Comparison of ENCODE assay signal across 8 mouse cellular contexts in the genomic region with DNA sequence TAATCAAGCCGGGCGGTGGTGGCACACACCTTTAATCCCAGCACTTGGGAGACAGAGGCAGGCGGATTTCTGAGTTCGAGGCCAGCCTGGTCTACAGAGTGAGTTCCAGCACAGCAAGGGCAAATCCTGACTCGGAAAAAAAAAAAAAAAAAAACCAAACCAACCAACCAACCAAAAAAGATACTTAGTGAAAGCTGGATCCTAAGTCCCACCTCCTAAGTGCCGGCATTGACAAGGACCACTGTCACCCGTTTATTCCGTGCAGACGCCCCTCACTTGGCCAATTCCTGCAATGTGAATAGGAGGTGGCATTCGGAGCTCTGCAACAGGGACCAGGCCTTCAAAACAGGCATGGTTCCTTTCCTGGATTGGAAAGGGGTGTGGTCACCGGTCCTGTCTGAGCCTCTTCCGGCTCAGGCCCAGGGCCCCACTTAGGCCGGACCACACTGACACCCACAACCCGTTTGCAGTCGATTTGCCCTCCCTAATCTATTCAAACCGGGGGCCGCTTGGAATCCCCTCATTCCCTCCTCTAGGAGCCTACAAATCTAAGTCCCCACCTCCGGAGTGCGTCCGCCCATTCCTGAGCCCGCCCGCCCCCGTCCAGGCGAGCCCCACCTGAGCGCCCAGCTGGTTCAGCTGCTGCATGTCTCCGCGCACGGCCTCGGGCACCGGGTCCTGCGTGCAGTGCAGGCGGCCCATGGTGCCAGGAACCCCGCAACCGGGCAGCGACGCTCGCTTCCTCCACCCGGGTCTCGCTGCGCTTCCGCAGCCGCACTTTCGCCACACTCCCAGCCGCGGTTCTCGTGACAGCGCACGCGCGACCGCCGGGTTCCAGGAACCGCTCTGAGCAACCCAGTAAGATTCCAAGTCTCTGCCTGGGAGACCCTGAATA. TPM values are rescaled to one million over a fixed set of nuclear protein-coding genes. Genes with fewer than 3 reads are reported as not detected.
DNase-seq lines count a peak whose midpoint lies in the region; ATAC-seq and TF ChIP-seq lines count a peak whose summit lies in the region.

A gene (minus strand): TSS at position 806 of the 895 bp plus-strand sequence.

- H3K27ac ChIP-seq in heart, embryonic 12.5 days (ENCODE audit: poor library complexity, severe bottlenecking) = peak within 1 kb of the TSS; percentile 94
- peak within 1 kb of the TSS; percentile 97 for H3K27ac ChIP-seq in kidney, postnatal 0 days
- peak within 1 kb of the TSS; percentile 59 for H3K27ac ChIP-seq in liver, adult 2 months (replicated peaks; ENCODE audit: insufficient read depth, low read depth, low read length)

- peak within 1 kb of the TSS; percentile 65 for H3K4me2 ChIP-seq in heart, embryonic 12.5 days
- H3K4me2 ChIP-seq in kidney, postnatal 0 days (ENCODE audit: low read length) = peak within 1 kb of the TSS; percentile 70

- peak within 1 kb of the TSS; percentile 96 for H3K9ac ChIP-seq in heart, embryonic 12.5 days
- peak within 1 kb of the TSS; percentile 96 for H3K9ac ChIP-seq in kidney, postnatal 0 days (ENCODE audit: low read depth, low read length)
- H3K9ac ChIP-seq in liver, adult 2 months (ENCODE audit: low read depth, low read length) = peak within 1 kb of the TSS; percentile 96

- peaks cover 13% of the 10 kb centered on the region for H3K36me3 ChIP-seq in C2C12 (ENCODE audit: control insufficient read depth, insufficient read depth)
- peaks cover 15% of the 10 kb centered on the region for H3K36me3 ChIP-seq in erythroblast, embryonic 14.5 days (ENCODE audit: control insufficient read depth)
- peaks cover 21% of the 10 kb centered on the region for H3K36me3 ChIP-seq in heart, embryonic 12.5 days
- peaks cover 14% of the 10 kb centered on the region; the same call in 1 of the 2 replicates for H3K36me3 ChIP-seq in kidney, postnatal 0 days (ENCODE audit: insufficient read depth, low read length)
- peaks cover 7% of the 10 kb centered on the region for H3K36me3 ChIP-seq in liver, adult 2 months (ENCODE audit: control insufficient read depth, insufficient read depth, low read length)

- peak within 1 kb of the TSS; percentile 51 for H3ac ChIP-seq in C2C12 (ENCODE audit: control insufficient read depth, insufficient read length, low read depth)

- 3% methylated on average over 53 of the region's 53 CpGs for WGBS in heart, embryonic 12.5 days
- WGBS in kidney, postnatal 0 days = 5% methylated on average over 53 of the region's 53 CpGs
- WGBS in liver, adult 2 months = 3% methylated on average over 53 of the region's 53 CpGs

- H3K27me3 ChIP-seq in C2C12 (ENCODE audit: control insufficient read depth, insufficient read depth, insufficient read length) = no peaks in the 10 kb centered on the region
- no peaks in the 10 kb centered on the region for H3K27me3 ChIP-seq in erythroblast, embryonic 14.5 days (ENCODE audit: control insufficient read depth)
- no peaks in the 10 kb centered on the region for H3K27me3 ChIP-seq in heart, embryonic 12.5 days (replicated peaks)
- H3K27me3 ChIP-seq in kidney, postnatal 0 days (ENCODE audit: insufficient read depth, low read length) = no peaks in the 10 kb centered on the region
- H3K27me3 ChIP-seq in liver, adult 2 months (ENCODE audit: control insufficient read depth, insufficient read depth, low read length) = no peaks in the 10 kb centered on the region

- TF ChIP-seq POLR2A in brain, embryonic 14.5 days (IDR thresholded peaks at IDR 0.05; ENCODE audit: borderline replicate concordance, extremely low read depth, insufficient read depth, insufficient read length, poor library complexity, severe bottlenecking) = peak; percentile 78; the same call in 1 of the 2 replicates
- 0 out of 2 replicates have a peak, but pooled peaks have one; percentile 53 for TF ChIP-seq POLR2A in liver, adult 2 months (IDR thresholded peaks at IDR 0.05; ENCODE audit: extremely low read depth, insufficient read depth, low read length)

- peak; percentile 93 for DNase-seq in brain, embryonic 14.5 days (ENCODE audit: low read depth)
- DNase-seq in kidney, postnatal 0 days (ENCODE audit: low spot score) = peak; percentile 83
- DNase-seq in liver, adult 2 months (ENCODE audit: extremely low read depth, low read depth, low spot score) = peak; percentile 74
- peak; percentile 84 to 85 for DNase-seq in spleen, postnatal 36 days (ENCODE audit: low spot score in 2 of 2)

- peak; percentile 86 for ATAC-seq in heart, embryonic 12.5 days (ENCODE audit: insufficient number of reproducible peaks, low FRiP score)
- ATAC-seq in kidney, postnatal 0 days (replicated peaks; ENCODE audit: low FRiP score, low read depth) = peak; percentile 85
- peak; percentile 83 for ATAC-seq in monocyte, adult 5-6 weeks (replicated peaks; ENCODE audit: insufficient number of reproducible peaks, low FRiP score, low TSS enrichment, poor library complexity, severe bottlenecking)

- H3K4me3 ChIP-seq in C2C12 (ENCODE audit: insufficient read depth, poor library complexity, severe bottlenecking) = peak within 1 kb of the TSS; percentile 83
- peak within 1 kb of the TSS; percentile 91 for H3K4me3 ChIP-seq in erythroblast, embryonic 14.5 days (replicated peaks)
- H3K4me3 ChIP-seq in heart, embryonic 12.5 days = peak within 1 kb of the TSS; percentile 91
- H3K4me3 ChIP-seq in kidney, postnatal 0 days (replicated peaks; ENCODE audit: low read depth, low read length) = peak within 1 kb of the TSS; percentile 88
- H3K4me3 ChIP-seq in liver, adult 2 months (ENCODE audit: insufficient read depth, low read depth, low read length) = peak within 1 kb of the TSS; percentile 89

- H3K79me3 ChIP-seq in C2C12 (ENCODE audit: low read depth) = peaks cover 8% of the 10 kb centered on the region

- no peaks in the 10 kb centered on the region for H3K9me3 ChIP-seq in erythroblast, embryonic 14.5 days (ENCODE audit: control insufficient read depth, low read length)
- H3K9me3 ChIP-seq in heart, embryonic 12.5 days (replicated peaks) = no peaks in the 10 kb centered on the region
- H3K9me3 ChIP-seq in kidney, postnatal 0 days (replicated peaks; ENCODE audit: low read length) = no peaks in the 10 kb centered on the region

- no peak for TF ChIP-seq CTCF in C2C12 (IDR thresholded peaks at IDR 0.05; ENCODE audit: control insufficient read depth, insufficient read depth, insufficient read length)
- no peak for TF ChIP-seq CTCF in brain, embryonic 14.5 days (IDR thresholded peaks at IDR 0.05; ENCODE audit: borderline replicate concordance, extremely low read depth, insufficient read depth, insufficient read length)
- TF ChIP-seq CTCF in kidney, postnatal 0 days (IDR thresholded peaks at IDR 0.05; ENCODE audit: low read depth) = no peak
- no peak for TF ChIP-seq CTCF in liver, adult 2 months (IDR thresholded peaks at IDR 0.05; ENCODE audit: low read depth, low read length)

- peaks cover 25% of the 10 kb centered on the region for H3K4me1 ChIP-seq in erythroblast, embryonic 14.5 days (ENCODE audit: control insufficient read depth)
- H3K4me1 ChIP-seq in heart, embryonic 12.5 days (replicated peaks) = peaks cover 19% of the 10 kb centered on the region
- H3K4me1 ChIP-seq in kidney, postnatal 0 days (replicated peaks; ENCODE audit: insufficient read depth, low read length) = peaks cover 4% of the 10 kb centered on the region
- peaks cover 12% of the 10 kb centered on the region for H3K4me1 ChIP-seq in liver, adult 2 months (ENCODE audit: control insufficient read depth, insufficient read depth, low read length)

- peaks cover 32% of the 10 kb centered on the region for H3K79me2 ChIP-seq in C2C12 (ENCODE audit: control insufficient read depth, insufficient read depth)
- no peaks in the 10 kb centered on the region; the same call in 1 of the 2 replicates for H3K79me2 ChIP-seq in liver, adult 2 months (ENCODE audit: control insufficient read depth, insufficient read depth, low read length)

TF ChIP-seq in C2C12, 6 proteins besides CTCF, POLR2A, EP300 and RAD21:
- TF ChIP-seq MAX (IDR thresholded peaks at IDR 0.05) = peak; percentile 53
- TF ChIP-seq MYOD1 (IDR thresholded peaks at IDR 0.05; ENCODE audit: control insufficient read depth, insufficient read length, low read depth) = no peak

RNA-seq across cellular contexts. Expression of the gene that starts here (rescaled TPM):
- 26.7 TPM for polyA plus RNA-seq in C2C12 (2012; fragmentation: generic; extraction: Trizol)
- polyA plus RNA-seq in brain, embryonic 14.5 days (2012; rRNA removed) = 35.8 and 42.3 TPM in 2 replicates
- 0.38 TPM in 2 replicates for polyA plus RNA-seq in erythroblast, embryonic 14.5 days (2012)
- 55.6 and 55.7 TPM in 2 replicates for polyA plus RNA-seq in heart, embryonic 12.5 days (2016; fragmentation: Nextera tagmentation; extraction: Ambion mirVana)
- polyA plus RNA-seq in kidney, postnatal 0 days (2015; fragmentation: Nextera tagmentation; extraction: Ambion mirVana) = 78.7 and 78.8 TPM in 2 replicates
- total RNA-seq in liver, adult 2 months (2014; rRNA removed) = 6.3 and 8.0 TPM in 2 replicates
- polyA plus RNA-seq in liver, adult 2 months (2012; rRNA removed) = 12.2 and 13.7 TPM in 2 replicates
- total RNA-seq in monocyte, adult 5-6 weeks (2017) = 32.5 to 55.1 TPM (median 32.6 TPM) in 3 replicates

Comparison
In these comparisons a context has a peak if more than half of its experiments do, and no peak if none do; other contexts are left out.
1. Peak in every context shown above with its lines: DNase-seq, ATAC-seq, H3K4me3 ChIP-seq and H3K27ac ChIP-seq.